Mouse (Mus musculus): ENCODE results near the gene Slco3a1. TPM values are rescaled to one million over a fixed set of nuclear protein-coding genes. Genes with fewer than 3 reads are reported as not detected.
"Not testable (repeated sequence)": the region's sequence is repeated elsewhere in the genome, so short reads cannot be mapped to it uniquely, and the experiment has no call there.

Slco3a1 gene
- polyA plus RNA-seq, 1 experiment from 2014 or later = 42.8 TPM

DNA sequence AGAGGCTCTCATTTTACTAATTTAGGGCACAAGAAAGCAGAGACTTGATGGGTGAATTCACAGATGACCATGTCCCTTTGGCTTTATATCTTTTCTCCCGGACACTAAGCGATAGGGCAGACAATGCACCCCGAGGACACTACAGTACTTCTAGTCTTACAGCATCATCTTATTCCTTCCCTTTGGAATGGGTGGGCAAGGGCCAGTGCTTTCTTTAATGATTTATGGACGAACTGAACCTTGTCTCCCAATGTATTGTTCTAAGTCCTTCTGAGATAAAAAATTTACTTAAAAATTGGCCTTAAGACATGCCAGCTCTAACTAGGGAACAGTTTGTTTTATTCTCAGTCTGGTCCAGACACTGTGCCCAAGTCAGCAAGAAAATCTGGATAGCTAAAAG is 134.9 kb downstream of the Slco3a1 start:
- no peak for TF ChIP-seq CTCF (IDR thresholded peaks at IDR 0.05)
- no peak for TF ChIP-seq EP300 (IDR thresholded peaks at IDR 0.05)
- Histone ChIP-seq H3K9ac (replicated peaks; ENCODE audit: low read depth) (no peak overlapping the region), H3K36me3 (ENCODE audit: insufficient read depth, low read length) (no peaks in the 10 kb centered on the region), H3K4me1 (ENCODE audit: insufficient read depth, low read depth, low read length) (peaks cover 7% of the 10 kb centered on the region; the same call in 1 of the 2 replicates), H3K27me3 (replicated peaks; ENCODE audit: insufficient read depth, low read length) (no peaks in the 10 kb centered on the region), H3K9me3 (ENCODE audit: low read length) (no peaks in the 10 kb centered on the region), H3K4me3 (ENCODE audit: low read depth, low read length) (no peak overlapping the region), H3K4me2 (replicated peaks; ENCODE audit: low read depth, low read length) (no peak overlapping the region), H3K27ac (ENCODE audit: low read length) (no peak overlapping the region)
- ATAC-seq = no peak
- no peak for DNase-seq (ENCODE audit: low spot score)
- 89% methylated on average over 4 of the region's 4 CpGs for WGBS

DNA sequence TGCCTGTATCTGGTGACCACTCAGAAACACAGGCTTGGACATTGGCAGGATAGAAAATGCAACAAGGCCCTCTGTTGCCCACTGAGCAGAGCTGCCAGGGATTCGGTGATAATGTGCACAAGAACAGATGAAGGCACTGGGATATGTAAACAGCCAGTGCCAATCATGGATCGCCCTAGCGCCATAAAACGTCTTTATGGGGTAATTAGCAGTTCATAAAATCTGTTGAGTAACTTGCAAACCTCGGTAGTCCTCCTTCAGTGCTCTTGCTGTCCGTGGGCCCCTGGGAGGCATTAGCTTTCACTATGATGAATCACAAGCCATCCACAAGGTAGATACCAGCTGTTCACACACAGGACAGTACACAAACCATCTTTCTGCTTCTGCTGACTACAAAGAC is 137.6 kb downstream of the Slco3a1 start:
- no peaks in the 10 kb centered on the region for H3K27me3 ChIP-seq (replicated peaks; ENCODE audit: insufficient read depth, low read length)
- H3K27ac ChIP-seq (ENCODE audit: low read length) = no peak overlapping the region
- no peak overlapping the region for H3K9ac ChIP-seq (replicated peaks; ENCODE audit: low read depth)
- no peak overlapping the region for H3K4me3 ChIP-seq (ENCODE audit: low read depth, low read length)
- no peak for DNase-seq (ENCODE audit: low spot score)
- H3K4me1 ChIP-seq (ENCODE audit: insufficient read depth, low read depth, low read length) = peaks cover 5% of the 10 kb centered on the region; the same call in 1 of the 2 replicates
- no peaks in the 10 kb centered on the region for H3K36me3 ChIP-seq (ENCODE audit: insufficient read depth, low read length)
- no peak for TF ChIP-seq CTCF (IDR thresholded peaks at IDR 0.05)
- 57% methylated on average over 6 of the region's 6 CpGs for WGBS
- H3K4me2 ChIP-seq (replicated peaks; ENCODE audit: low read depth, low read length) = no peak overlapping the region
- ATAC-seq = no peak
- no peaks in the 10 kb centered on the region for H3K9me3 ChIP-seq (ENCODE audit: low read length)

DNA sequence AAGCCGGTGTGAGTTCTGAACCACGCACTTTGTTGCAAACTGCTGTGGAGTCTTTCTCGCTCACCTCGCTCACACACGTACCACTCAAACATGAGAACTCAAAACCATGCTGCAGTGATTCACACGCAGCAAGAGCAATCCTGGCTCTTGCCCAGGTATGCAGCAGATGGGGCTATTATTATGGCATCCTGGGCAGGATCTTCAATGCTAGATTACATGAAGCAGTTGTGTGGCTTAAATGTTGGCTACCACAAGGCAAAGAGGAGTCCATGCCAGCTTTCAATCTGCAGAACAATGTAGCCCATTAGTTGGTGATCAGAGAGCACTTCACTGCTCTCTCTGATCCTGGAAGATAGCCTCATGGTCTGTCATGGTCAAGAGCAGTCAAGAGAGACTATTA is 139.3 kb downstream of the Slco3a1 start:
- H3K27ac ChIP-seq (ENCODE audit: low read length) = no peak overlapping the region
- H3K27me3 ChIP-seq (replicated peaks; ENCODE audit: insufficient read depth, low read length) = no peaks in the 10 kb centered on the region
- no peak overlapping the region for H3K4me3 ChIP-seq (ENCODE audit: low read depth, low read length)
- ATAC-seq (no peak), DNase-seq (ENCODE audit: low spot score) (no peak)
- no peaks in the 10 kb centered on the region for H3K9me3 ChIP-seq (ENCODE audit: low read length)
- H3K36me3 ChIP-seq (ENCODE audit: insufficient read depth, low read length) = no peaks in the 10 kb centered on the region
- TF ChIP-seq EP300 (IDR thresholded peaks at IDR 0.05) (no peak), CTCF (IDR thresholded peaks at IDR 0.05) (no peak)
- H3K4me2 ChIP-seq (replicated peaks; ENCODE audit: low read depth, low read length) = no peak overlapping the region
- H3K4me1 ChIP-seq (ENCODE audit: insufficient read depth, low read depth, low read length) = peaks cover 5% of the 10 kb centered on the region; the same call in 1 of the 2 replicates
- 91% methylated on average over 6 of the region's 6 CpGs for WGBS
- no peak overlapping the region for H3K9ac ChIP-seq (replicated peaks; ENCODE audit: low read depth)

DNA sequence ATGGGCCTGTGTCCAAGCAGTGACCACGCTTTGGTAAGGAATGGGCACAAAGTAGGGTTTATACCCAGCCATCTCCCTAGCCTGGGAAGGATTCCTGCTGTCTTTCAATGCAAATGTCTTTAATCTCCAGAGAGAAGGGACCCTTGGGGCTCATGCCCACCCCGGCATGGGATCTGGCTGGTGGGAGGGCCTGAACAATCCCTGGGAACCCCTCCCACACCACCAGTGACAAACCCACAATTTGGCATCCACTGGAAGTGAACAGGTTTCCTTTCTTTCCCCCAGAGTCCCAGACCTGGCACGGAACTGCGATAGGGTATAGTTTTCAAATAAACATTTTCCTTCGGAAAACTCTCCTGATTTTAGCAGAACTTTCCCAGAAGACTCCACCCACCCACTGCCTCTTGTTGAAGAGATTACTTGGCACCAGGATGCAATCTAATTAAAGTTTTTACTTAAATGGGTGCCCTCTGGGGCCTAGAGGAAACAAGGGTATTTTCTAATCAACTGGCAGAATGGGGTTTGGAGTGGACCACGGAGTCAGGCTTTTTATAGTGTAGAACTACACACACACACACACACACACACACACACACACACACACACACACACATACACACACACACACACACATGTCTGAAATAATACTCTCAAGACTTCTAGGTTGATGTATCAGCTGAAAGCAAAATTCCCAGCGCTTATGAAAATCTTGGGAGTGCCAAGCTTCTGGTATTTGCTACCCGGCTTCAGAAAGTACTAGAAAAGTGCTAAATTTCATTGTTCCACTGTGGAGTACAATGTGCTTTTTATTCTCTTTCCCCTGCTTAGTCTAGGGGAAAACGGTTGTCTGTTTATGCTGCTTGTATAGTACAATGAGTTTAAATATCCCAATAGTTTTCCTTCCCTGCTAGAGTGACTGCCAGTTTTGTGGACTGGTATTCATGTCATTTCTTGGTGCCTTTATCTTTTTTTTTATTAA is 140.6 kb downstream of the Slco3a1 start:
- H3K27ac ChIP-seq (ENCODE audit: low read length) = 0 out of 2 replicates have a peak overlapping the region, but pooled peaks have one; percentile 26
- H3K9me3 ChIP-seq (ENCODE audit: low read length) = no peaks in the 10 kb centered on the region
- DNase-seq (ENCODE audit: low spot score) (no peak), ATAC-seq (no peak)
- no peak overlapping the region for H3K4me3 ChIP-seq (ENCODE audit: low read depth, low read length)
- H3K36me3 ChIP-seq (ENCODE audit: insufficient read depth, low read length) = no peaks in the 10 kb centered on the region
- no peak overlapping the region for H3K4me2 ChIP-seq (replicated peaks; ENCODE audit: low read depth, low read length)
- no peak for TF ChIP-seq EP300 (IDR thresholded peaks at IDR 0.05)
- TF ChIP-seq CTCF (IDR thresholded peaks at IDR 0.05) = no peak
- no peak overlapping the region for H3K9ac ChIP-seq (replicated peaks; ENCODE audit: low read depth)
- peaks cover 5% of the 10 kb centered on the region; the same call in 1 of the 2 replicates for H3K4me1 ChIP-seq (ENCODE audit: insufficient read depth, low read depth, low read length)
- 57% methylated on average over 9 of the region's 9 CpGs for WGBS
- H3K27me3 ChIP-seq (replicated peaks; ENCODE audit: insufficient read depth, low read length) = no peaks in the 10 kb centered on the region

DNA sequence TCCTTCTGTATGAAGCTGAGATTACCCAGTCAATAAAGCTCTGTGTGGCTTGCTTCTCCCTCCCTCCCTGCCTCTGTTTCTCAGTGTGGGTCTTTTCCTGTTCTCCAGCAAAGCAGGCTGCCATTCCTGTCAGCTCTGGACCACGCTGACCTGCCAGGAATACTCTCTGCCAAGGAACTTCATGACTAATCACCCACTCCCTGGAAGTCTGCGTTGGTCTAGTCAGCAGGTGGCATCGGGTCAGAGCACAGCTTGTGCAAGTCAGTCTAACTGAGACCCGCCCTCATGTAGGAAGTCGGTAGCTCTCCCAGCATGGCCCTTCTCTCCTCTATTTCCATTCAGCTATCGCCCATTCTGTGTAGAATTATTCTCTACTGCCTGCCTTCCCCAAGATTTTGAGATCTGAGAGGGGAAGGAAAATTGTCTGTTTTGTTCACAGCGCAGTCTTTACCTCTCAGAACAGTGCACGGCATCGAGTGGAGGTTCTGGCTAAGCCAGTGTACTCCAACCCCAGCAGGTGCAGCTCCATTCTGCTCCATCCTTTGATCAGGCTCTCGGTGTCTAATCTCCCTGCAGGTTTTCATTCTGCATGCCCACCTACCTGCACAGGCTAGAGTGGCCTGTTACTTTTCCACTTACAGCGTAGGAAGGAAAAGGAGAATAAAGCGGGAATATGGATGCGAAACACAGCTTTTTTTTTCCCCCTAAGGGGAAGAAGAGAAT is 145.8 kb downstream of the Slco3a1 start:
- ATAC-seq = peak; percentile 46

DNA sequence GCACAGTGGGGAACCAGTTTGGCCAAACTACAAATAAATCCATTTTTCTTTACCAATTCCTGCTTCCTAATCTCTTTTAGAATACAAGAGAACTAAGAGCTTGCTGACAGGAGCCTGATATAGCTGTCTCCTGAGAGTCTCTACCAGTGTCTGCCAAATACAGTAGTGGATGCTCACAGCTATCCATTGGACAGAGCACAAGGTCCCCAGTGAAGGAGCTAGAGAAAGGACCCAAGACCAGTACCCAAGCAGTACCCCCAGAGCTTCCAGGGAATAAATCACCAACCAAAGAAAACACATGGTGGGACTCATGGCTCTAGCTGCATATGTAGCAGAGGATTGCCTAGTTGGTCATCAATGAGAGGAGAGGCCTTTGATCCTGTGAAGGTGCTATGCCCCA is 146.7 kb downstream of the Slco3a1 start:
- H3K9ac ChIP-seq (replicated peaks; ENCODE audit: low read depth); H3K27me3 ChIP-seq (replicated peaks; ENCODE audit: insufficient read depth, low read length); H3K9me3 ChIP-seq (ENCODE audit: low read length); DNase-seq (ENCODE audit: low spot score); H3K27ac ChIP-seq (ENCODE audit: low read length); ATAC-seq; H3K36me3 ChIP-seq (ENCODE audit: insufficient read depth, low read length); H3K4me2 ChIP-seq (replicated peaks; ENCODE audit: low read depth, low read length); H3K4me3 ChIP-seq (ENCODE audit: low read depth, low read length); H3K4me1 ChIP-seq (ENCODE audit: insufficient read depth, low read depth, low read length): not testable (repeated sequence)

More for the DNA sequence above, 145.8 kb downstream of the Slco3a1 start:
- Histone ChIP-seq H3K4me3 (ENCODE audit: low read depth, low read length) (no peak overlapping the region), H3K4me1 (ENCODE audit: insufficient read depth, low read depth, low read length) (peaks cover 3% of the 10 kb centered on the region; the same call in 1 of the 2 replicates), H3K4me2 (replicated peaks; ENCODE audit: low read depth, low read length) (no peak overlapping the region), H3K27ac (ENCODE audit: low read length) (no peak overlapping the region), H3K9me3 (ENCODE audit: low read length) (no peaks in the 10 kb centered on the region), H3K9ac (replicated peaks; ENCODE audit: low read depth) (no peak overlapping the region), H3K36me3 (ENCODE audit: insufficient read depth, low read length) (no peaks in the 10 kb centered on the region), H3K27me3 (replicated peaks; ENCODE audit: insufficient read depth, low read length) (no peaks in the 10 kb centered on the region)
- TF ChIP-seq EP300 (IDR thresholded peaks at IDR 0.05) (no peak), CTCF (IDR thresholded peaks at IDR 0.05) (no peak)
- WGBS = 59% methylated on average over 13 of the region's 13 CpGs
- peak; percentile 35 for DNase-seq (ENCODE audit: low spot score)

Measured in lung, postnatal 0 days (tissue).